In the genomic region with DNA sequence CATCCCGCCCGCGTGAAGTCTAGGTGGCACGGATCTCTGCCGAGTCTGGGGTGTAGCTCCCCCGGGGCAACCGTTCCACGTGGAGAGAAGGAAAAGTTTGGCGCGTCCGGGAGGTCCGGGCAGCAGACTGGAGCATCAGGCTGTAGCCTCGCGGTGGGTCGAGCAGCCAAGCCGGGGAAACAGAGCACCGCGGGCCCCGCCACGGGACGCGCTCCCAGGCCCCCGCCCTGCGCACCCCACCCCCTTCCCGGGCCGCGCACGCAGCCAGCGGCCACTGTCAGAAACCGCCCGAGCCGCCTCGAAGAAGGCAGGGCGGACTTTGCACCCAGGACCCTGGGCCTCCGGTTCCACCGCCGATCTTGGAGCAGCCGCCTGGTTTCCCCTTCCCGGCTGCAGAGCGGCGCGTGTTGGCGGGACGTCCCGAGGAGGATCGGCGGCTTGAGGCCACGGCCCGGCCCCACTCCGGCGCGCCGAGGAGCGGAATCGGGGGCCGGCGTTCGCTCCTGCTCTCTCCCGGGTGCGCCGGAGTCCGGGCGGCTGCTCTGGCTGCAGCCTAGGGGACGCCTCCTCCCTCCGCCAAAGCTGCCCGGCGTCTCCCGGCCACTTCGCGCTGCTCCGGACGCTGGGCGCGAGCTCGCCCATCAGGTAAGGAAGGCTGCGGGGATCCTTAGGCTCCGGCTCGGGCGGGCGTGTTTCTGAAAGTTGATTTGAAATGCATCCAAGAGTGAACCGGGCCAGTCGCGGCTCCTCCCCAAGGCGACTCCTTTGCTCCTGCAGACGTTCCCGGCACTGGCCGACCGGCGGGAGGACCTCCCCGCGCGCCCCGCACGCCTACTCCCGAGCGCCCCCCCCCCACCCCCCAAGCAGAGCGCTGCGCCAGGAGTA, we compare ENCODE assay signal across 8 mouse cellular contexts. TPM values are rescaled to one million over a fixed set of nuclear protein-coding genes. Genes with fewer than 3 reads are reported as not detected.
DNase-seq lines count a peak whose midpoint lies in the region; ATAC-seq and TF ChIP-seq lines count a peak whose summit lies in the region.

No protein-coding gene starts in this region.

- WGBS in cerebellum, adult 2 months: under 1% methylated on average over 98 of the region's 98 CpGs
- under 1% methylated on average over 86 of the region's 98 CpGs for WGBS in kidney, embryonic 14.5 days

- peak overlapping the region; percentile 8 for H3K4me3 ChIP-seq in cerebellum, adult 2 months (replicated peaks; ENCODE audit: insufficient read depth, low read depth, low read length)
- H3K4me3 ChIP-seq in kidney, embryonic 14.5 days (ENCODE audit: low read length): peak overlapping the region; percentile 47

- no peak for TF ChIP-seq POLR2A in cerebellum, adult 2 months (IDR thresholded peaks at IDR 0.05; ENCODE audit: borderline replicate concordance, insufficient read depth, low read length)
- TF ChIP-seq POLR2A in brain, embryonic 14.5 days (IDR thresholded peaks at IDR 0.05; ENCODE audit: borderline replicate concordance, extremely low read depth, insufficient read depth, insufficient read length, poor library complexity, severe bottlenecking): no peak

- peaks cover 5% of the 10 kb centered on the region; the same call in 1 of the 2 replicates for H3K9me3 ChIP-seq in kidney, embryonic 14.5 days (ENCODE audit: control insufficient read depth, low read length)

- H3K36me3 ChIP-seq in kidney, embryonic 14.5 days (ENCODE audit: control insufficient read depth, insufficient read depth, low read length): no peaks in the 10 kb centered on the region

- no peak overlapping the region for H3K27ac ChIP-seq in cerebellum, adult 2 months (ENCODE audit: insufficient read depth, low read length)
- no peak overlapping the region for H3K27ac ChIP-seq in kidney, embryonic 14.5 days (ENCODE audit: low read depth, low read length)

- H3K4me1 ChIP-seq in cerebellum, adult 2 months (ENCODE audit: control insufficient read depth, insufficient read depth, low read length): no peaks in the 10 kb centered on the region
- peaks cover 11% of the 10 kb centered on the region; the same call in 1 of the 2 replicates for H3K4me1 ChIP-seq in kidney, embryonic 14.5 days (ENCODE audit: control insufficient read depth, insufficient read depth, low read length)

- peak in 1 of 2 experiments; percentile 10 for DNase-seq in cerebellum, adult 2 months
- DNase-seq in cerebellum, adult 11-12 months: no peak
- DNase-seq in brain, embryonic 14.5 days (ENCODE audit: low read depth): peak; percentile 59
- DNase-seq in gastrocnemius, postnatal 4 days (ENCODE audit: low spot score in 2 of 2): peak; percentile 45 to 57
- DNase-seq in lung, postnatal 4 days: peak; percentile 18 to 42
- DNase-seq in urinary bladder, postnatal 14 days (ENCODE audit: low spot score): peak; percentile 18
- DNase-seq in frontal cortex, postnatal 14 days (ENCODE audit: low spot score in 2 of 2): no peak

- ATAC-seq in kidney, embryonic 14.5 days (ENCODE audit: low FRiP score, low TSS enrichment): peak; percentile 56

- peak overlapping the region; percentile 51; the same call in 1 of the 2 replicates for H3K9ac ChIP-seq in kidney, embryonic 14.5 days (ENCODE audit: low read depth, low read length)

- H3K27me3 ChIP-seq in cerebellum, adult 2 months (ENCODE audit: control insufficient read depth, insufficient read depth, low read length): peaks cover 10% of the 10 kb centered on the region; the same call in 1 of the 2 replicates
- peaks cover 69% of the 10 kb centered on the region for H3K27me3 ChIP-seq in kidney, embryonic 14.5 days (ENCODE audit: control insufficient read depth, insufficient read depth, low read length)

- H3K4me2 ChIP-seq in kidney, embryonic 14.5 days (replicated peaks; ENCODE audit: low read depth, low read length): peak overlapping the region; percentile 87

- no peak for TF ChIP-seq CTCF in cerebellum, adult 2 months (IDR thresholded peaks at IDR 0.05; ENCODE audit: borderline replicate concordance, insufficient read depth, low read depth, low read length)
- TF ChIP-seq CTCF in brain, embryonic 14.5 days (IDR thresholded peaks at IDR 0.05; ENCODE audit: borderline replicate concordance, extremely low read depth, insufficient read depth, insufficient read length): no peak

RNA-seq across cellular contexts. Expression of a gene that starts 0.4 kb away (rescaled TPM):
- 1.1 and 1.3 TPM in 2 replicates for polyA plus RNA-seq in cerebellum, adult 2 months (2012; rRNA removed)
- 4.5 and 8.4 TPM in 2 replicates for polyA plus RNA-seq in brain, embryonic 14.5 days (2012; rRNA removed)
- total RNA-seq in gastrocnemius, postnatal 4 days (2021): 1 to 10 TPM; 1.8 to 2.7 TPM
- polyA plus RNA-seq in kidney, embryonic 14.5 days (2014; fragmentation: Nextera tagmentation; extraction: Ambion mirVana): 0.06 TPM in 1 of 2 replicates, not detected in the other

Comparison
In these comparisons a context has a peak if more than half of its experiments do, and no peak if none do; other contexts are left out.
1. DNase-seq: peak in brain, embryonic 14.5 days (single experiment), gastrocnemius, postnatal 4 days (2 of 2), lung, postnatal 4 days (2 of 2) and urinary bladder, postnatal 14 days (single experiment); none in cerebellum, adult 11-12 months (single experiment) and frontal cortex, postnatal 14 days (0 of 2).